Mouse (Mus musculus) neural tube, postnatal 0 days (tissue): Measurements from ENCODE around the gene 4930447C04Rik. TPM values are rescaled to one million over a fixed set of nuclear protein-coding genes. Genes with fewer than 3 reads are reported as not detected.

Experiments
- polyA plus RNA-seq: library from polyadenylated mRNA; unstranded; fragments of >200 nt; fragmentation: Nextera tagmentation; extraction: Ambion mirVana; gene quantifications from 2 replicates; pipeline ENCODE4 v1.2.1, GENCODE M21; 2015

The 4930447C04Rik gene
- 7.3 and 10.4 TPM in 2 replicates for polyA plus RNA-seq

GRCm38 (mm10) chr12:72940071-72940821, at the start of gene 4930447C04Rik:
Gene 4930447C04Rik, minus strand, starts transcription at chr12:72940774.

DNA sequence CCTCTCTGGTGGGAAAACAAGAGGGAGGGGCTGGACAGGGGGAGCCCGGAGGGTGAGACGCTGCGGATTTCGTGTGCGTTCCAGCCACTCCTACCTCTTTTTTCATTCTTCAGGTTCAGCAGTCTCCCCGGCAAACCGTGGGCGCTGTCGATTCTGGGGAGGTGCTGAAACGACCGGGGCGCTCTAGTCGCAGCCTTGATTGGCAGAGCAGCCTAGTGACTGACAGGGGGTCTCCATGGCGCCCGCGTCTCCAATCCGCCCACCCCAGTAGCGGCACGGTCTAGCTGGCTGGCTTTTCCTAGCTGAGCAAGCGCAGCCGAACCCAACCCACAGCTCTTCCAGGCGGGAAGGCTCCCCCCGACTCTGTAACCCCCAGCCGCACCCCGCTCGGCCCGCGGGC, 958 bp downstream of the 4930447C04Rik start, which contains the start of gene Six6:
Gene Six6 (plus strand): TSS at position 277 of the 400 bp plus-strand sequence.

Other genes with a start within 250 kb of the 4930447C04Rik start
- gene Ppm1a, start 183.3 kb downstream of the 4930447C04Rik start, polyA plus RNA-seq, result 82.7 and 93.3 TPM in 2 replicates
- not detected in 2 replicates for gene Six6, start 882 bp downstream of the 4930447C04Rik start, polyA plus RNA-seq
- 0.65 and 2.1 TPM in 2 replicates for gene Six1, start 113.1 kb upstream of the 4930447C04Rik start, polyA plus RNA-seq
- gene Six4, start 172.7 kb upstream of the 4930447C04Rik start, polyA plus RNA-seq, result 0.21 and 0.24 TPM in 2 replicates
- gene Mnat1, start 182.9 kb upstream of the 4930447C04Rik start, polyA plus RNA-seq, result 18.0 and 18.2 TPM in 2 replicates